Mouse (Mus musculus) liver, postnatal 0 days (tissue): ENCODE measurements at regions not wholly inside any gene's neighbourhood (a gene's known extent, or its start where the extent isn't known, plus 50 kb on each side); places are given as distances from the start of the nearest gene placed in this dataset.

Experiments
- CTCF ChIP-seq: sonication (generic); IDR thresholded peaks from 2 replicates; pipeline ENCODE4 v1.5.1; 2016; ENCODE audit warnings: antibody characterized with exemption, low read depth
- EP300 ChIP-seq: IDR thresholded peaks from 2 replicates; pipeline ENCODE4 v1.6.1; 2016; ENCODE audit warnings: antibody characterized with exemption, low read depth, mild to moderate bottlenecking

DNA sequence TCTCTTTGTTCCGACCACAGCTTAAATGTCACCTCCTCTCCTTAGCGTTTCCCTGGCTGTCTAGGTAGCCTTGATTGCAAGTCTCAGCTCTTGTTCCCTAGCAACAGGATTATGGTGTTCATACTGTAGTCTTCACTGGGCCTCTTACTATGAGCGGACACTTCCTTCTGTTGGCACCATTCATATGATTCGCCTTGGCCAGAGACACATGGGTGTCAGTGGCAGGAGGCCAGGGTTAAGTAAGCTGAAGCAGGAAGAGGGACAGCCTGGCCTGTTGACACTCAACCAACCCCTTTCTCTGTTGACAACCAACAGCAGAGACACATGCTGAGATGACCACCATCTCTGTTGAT, 445.9 kb downstream of the Wdr11 start:
- no peak for TF ChIP-seq CTCF
- TF ChIP-seq EP300 = no peak
